Mouse (Mus musculus) thymus, postnatal 0 days (tissue): Measurements from ENCODE around the gene Camk1d. TPM values are rescaled to one million over a fixed set of nuclear protein-coding genes. Genes with fewer than 3 reads are reported as not detected.

Source experiments
- DNase-seq: peaks from one replicate; pipeline ENCODE4 v3.0.0-alpha.2; 2015; ENCODE audit warnings: low spot score
- polyA plus RNA-seq: library from polyadenylated mRNA; unstranded; fragments of >200 nt; fragmentation: Nextera tagmentation; extraction: Ambion mirVana; gene quantifications from 2 replicates; pipeline ENCODE4 v1.2.1, GENCODE M21; 2015

Gene Camk1d
- polyA plus RNA-seq, 1 experiment from 2014 or later: 14.4 TPM

- DNase-seq: no peak
Observed at GRCm38 (mm10) chr2:5709911-5710310, 4.4 kb downstream of the Camk1d start.

GRCm38 (mm10) chr2:5707871-5708733, 6.2 kb downstream of the Camk1d start:
- no peak for DNase-seq

- DNase-seq: peak; percentile 79
Observed at GRCm38 (mm10) chr2:5706618-5707017, 7.7 kb downstream of the Camk1d start.

- no peak for DNase-seq
Observed at GRCm38 (mm10) chr2:5702370-5702769, 11.9 kb downstream of the Camk1d start.

- no peak for DNase-seq
Observed at GRCm38 (mm10) chr2:5700931-5701330, 13.4 kb downstream of the Camk1d start.

- no peak for DNase-seq
Observed at GRCm38 (mm10) chr2:5698451-5698850, 15.9 kb downstream of the Camk1d start.

- no peak for DNase-seq
Observed at GRCm38 (mm10) chr2:5694094-5694493, 20.2 kb downstream of the Camk1d start.

GRCm38 (mm10) chr2:5691729-5692128, 22.6 kb downstream of the Camk1d start:
- DNase-seq: no peak

- DNase-seq: no peak
Observed at GRCm38 (mm10) chr2:5683366-5683765, 30.9 kb downstream of the Camk1d start.

- DNase-seq: no peak
Observed at GRCm38 (mm10) chr2:5681909-5682308, 32.4 kb downstream of the Camk1d start.

GRCm38 (mm10) chr2:5681302-5681701, 33.0 kb downstream of the Camk1d start:
- DNase-seq: no peak

GRCm38 (mm10) chr2:5679055-5679454, 35.3 kb downstream of the Camk1d start:
- no peak for DNase-seq

- DNase-seq: no peak
Observed at GRCm38 (mm10) chr2:5677472-5677871, 36.8 kb downstream of the Camk1d start.

- DNase-seq: no peak
Observed at GRCm38 (mm10) chr2:5676786-5677185, 37.5 kb downstream of the Camk1d start.

GRCm38 (mm10) chr2:5676143-5676483, 38.2 kb downstream of the Camk1d start:
- no peak for DNase-seq

- DNase-seq: no peak
Observed at GRCm38 (mm10) chr2:5675431-5676142, 38.7 kb downstream of the Camk1d start.

GRCm38 (mm10) chr2:5674512-5674911, 39.8 kb downstream of the Camk1d start:
- DNase-seq: no peak

GRCm38 (mm10) chr2:5673816-5674215, 40.5 kb downstream of the Camk1d start:
- DNase-seq: no peak

- DNase-seq: no peak
Observed at GRCm38 (mm10) chr2:5672906-5673589, 41.3 kb downstream of the Camk1d start.

- no peak for DNase-seq
Observed at GRCm38 (mm10) chr2:5670146-5670545, 44.2 kb downstream of the Camk1d start.

GRCm38 (mm10) chr2:5669498-5670040, 44.7 kb downstream of the Camk1d start:
- no peak for DNase-seq

- no peak for DNase-seq
Observed at GRCm38 (mm10) chr2:5668940-5669339, 45.4 kb downstream of the Camk1d start.
